Mouse (Mus musculus) olfactory bulb, adult 2 months (tissue): ENCODE data around the gene Dnajc3. TPM values are rescaled to one million over a fixed set of nuclear protein-coding genes. Genes with fewer than 3 reads are reported as not detected.
A peak's percentile ranks its signal among the peaks of the same experiment; 100 is the strongest.

Experiments used
- H3K27ac ChIP-seq: fragments of 200-500 bp; 2 replicates; pipeline ENCODE4 v1.5.1; 2012; ENCODE audit warnings: low read depth, low read length; ENCODE audit not compliant: insufficient read depth
- H3K4me1 ChIP-seq: fragments of 200-500 bp; 2 replicates; pipeline ENCODE4 v1.6.1; 2012; ENCODE audit warnings: low read length; ENCODE audit not compliant: control insufficient read depth, insufficient read depth
- H3K4me3 ChIP-seq: fragments of 200-500 bp; 2 replicates; pipeline ENCODE4 v1.5.1; 2012; ENCODE audit warnings: mild to moderate bottlenecking, low read depth, low read length, moderate library complexity; ENCODE audit not compliant: insufficient read depth
- CTCF ChIP-seq: fragments of 200-500 bp; IDR thresholded peaks from 2 replicates; pipeline ENCODE4 v1.5.1; 2012; ENCODE audit warnings: low read depth, mild to moderate bottlenecking, low read length, moderate library complexity; ENCODE audit not compliant: insufficient read depth
- POLR2A ChIP-seq: fragments of 200-500 bp; IDR thresholded peaks from 2 replicates; pipeline ENCODE4 v1.6.1; 2012; ENCODE audit warnings: mild to moderate bottlenecking, low read depth, low read length, moderate library complexity; ENCODE audit not compliant: insufficient read depth
- WGBS: fragments of 180-500 bp; shearing (Covaris S2); methylation state at CpG from one replicate; pipeline ENCODE4 v1.1.7; 2018; 5-methylcytosine and 5-hydroxymethylcytosine counted together
- polyA plus RNA-seq: library from polyadenylated mRNA; stranded (reverse); fragments of >200 nt; gene quantifications from 2 replicates; pipeline ENCODE4 v1.2.4, GENCODE M21; 2012; ENCODE audit warnings: low replicate concordance; ENCODE audit not compliant: missing spikeins, insufficient read depth, insufficient read length

Dnajc3 gene
- not detected in 2 replicates for polyA plus RNA-seq

DNA sequence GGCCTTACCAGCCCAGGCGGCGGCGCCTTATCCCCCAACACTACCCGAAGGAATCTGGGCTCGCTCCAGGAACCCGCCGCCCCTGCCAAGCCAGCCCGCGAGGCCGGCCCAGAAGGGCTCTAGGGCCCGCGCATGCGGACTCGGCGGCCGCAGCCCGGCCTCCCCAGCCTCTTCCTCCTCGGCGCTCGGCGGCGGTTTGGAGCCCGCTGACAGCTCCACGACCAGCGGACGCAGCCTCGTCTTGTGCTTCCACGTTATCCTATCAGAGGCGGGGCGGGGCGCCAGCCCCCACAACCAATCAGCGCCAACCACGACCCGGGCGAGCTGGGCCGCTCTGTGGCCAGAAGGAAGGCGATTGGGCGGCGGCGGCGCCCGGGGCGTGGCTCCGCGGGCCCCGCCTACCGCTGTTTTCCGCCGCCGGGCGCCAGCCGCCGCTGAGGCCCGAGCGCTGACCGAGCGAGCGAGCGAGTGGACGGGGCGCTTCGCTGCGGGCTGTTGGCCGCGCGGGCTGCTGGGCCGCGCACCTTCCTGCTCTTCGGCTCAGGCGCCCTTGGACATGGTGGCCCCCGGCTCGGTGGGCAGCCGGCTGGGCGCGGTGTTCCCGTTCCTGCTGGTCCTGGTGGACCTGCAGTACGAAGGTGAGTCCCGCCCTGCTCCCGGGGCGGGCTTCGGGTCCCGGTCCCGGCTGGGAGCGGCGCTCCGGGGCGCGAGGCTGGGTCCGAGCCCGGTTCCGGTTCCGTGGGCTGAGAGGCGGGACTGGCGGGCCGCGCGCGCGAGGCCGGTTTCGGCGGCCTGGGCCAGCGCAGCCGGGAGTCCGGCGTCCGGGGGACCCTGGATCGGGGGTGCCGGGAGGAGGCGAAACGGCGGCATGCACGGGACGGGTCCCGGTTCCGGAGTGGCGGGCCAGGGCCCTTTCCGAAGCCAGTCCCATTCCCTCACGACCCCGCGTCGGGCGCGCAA, at the start of gene Dnajc3:
Gene Dnajc3, plus strand, starts transcription at position 444 of the 960 bp plus-strand sequence.
- H3K4me1 ChIP-seq, result peaks cover 9% of the 10 kb centered on the region
- TF ChIP-seq CTCF (no peak), POLR2A (peak; percentile 84)
- peak within 1 kb of the TSS; percentile 77 for H3K4me3 ChIP-seq
- under 1% methylated on average over 123 of the region's 124 CpGs for WGBS
- peak within 1 kb of the TSS; percentile 49 for H3K27ac ChIP-seq

DNA sequence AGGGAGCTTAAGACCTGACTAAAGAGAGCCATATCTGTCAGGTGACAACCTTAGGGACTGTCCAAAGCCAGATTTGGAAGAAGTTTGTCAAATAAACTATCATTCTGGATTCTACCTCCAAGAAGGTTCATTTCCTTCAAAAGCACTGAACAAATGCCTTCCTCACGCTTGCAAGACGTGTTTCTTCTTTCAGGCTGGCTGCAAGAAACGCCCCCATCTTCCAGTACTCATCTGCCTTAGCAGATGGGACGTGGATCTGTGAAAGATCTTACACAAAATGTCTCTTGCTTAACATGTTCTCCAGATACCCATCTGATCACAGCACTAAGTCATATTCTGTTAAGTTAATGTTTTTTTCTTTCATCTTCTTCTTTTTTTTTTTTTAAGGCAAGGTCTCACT, 47.7 kb upstream of the Dnajc3 start:
- Histone ChIP-seq H3K4me1 (no peaks in the 10 kb centered on the region), H3K27ac (no peak overlapping the region), H3K4me3 (no peak overlapping the region)
- no peak for TF ChIP-seq CTCF
- TF ChIP-seq POLR2A, result no peak
- 84% methylated on average over 4 of the region's 4 CpGs for WGBS

DNA sequence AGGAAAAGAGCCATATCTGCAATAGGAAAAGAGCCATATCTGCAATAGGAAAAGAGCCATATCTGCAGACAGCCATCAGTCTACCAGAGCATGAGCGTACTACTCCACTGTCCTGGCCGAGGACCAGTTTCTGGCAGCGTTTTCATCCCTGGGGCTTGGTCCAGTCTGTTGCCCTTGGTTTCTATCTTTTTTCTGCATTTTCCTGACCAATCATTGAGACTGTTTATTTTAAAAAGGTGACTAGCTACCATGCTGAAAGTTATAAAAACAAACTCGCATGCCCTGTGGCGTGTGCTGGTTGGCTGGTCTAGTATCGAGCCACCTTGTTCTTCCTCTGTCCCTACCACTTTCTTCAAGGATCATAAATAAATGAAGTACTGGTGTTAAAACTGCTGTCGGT, 42.5 kb upstream of the Dnajc3 start:
- TF ChIP-seq CTCF (no peak), POLR2A (no peak)
- no peaks in the 10 kb centered on the region; the same call in 1 of the 2 replicates for H3K4me1 ChIP-seq
- 86% methylated on average over 7 of the region's 7 CpGs for WGBS
- H3K4me3 ChIP-seq, result no peak overlapping the region
- H3K27ac ChIP-seq, result no peak overlapping the region

DNA sequence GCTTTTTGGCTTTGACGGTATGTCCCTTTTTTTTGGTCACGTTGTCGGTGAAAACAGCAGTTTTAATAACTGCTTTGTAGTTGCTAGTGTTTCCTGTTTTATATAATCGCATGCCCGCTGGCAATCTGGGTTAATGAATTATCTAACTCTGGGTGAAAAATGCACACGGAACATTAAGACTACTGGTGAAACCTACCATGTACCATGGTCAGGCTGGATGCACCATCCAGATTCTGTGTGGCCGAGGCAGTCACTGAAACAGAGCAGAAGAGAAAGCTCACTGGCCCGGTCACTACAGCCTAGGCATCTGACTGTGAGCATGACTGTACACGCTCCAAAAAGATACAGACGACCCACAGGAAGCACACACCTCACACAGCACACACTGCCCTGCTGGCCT, 42.1 kb upstream of the Dnajc3 start:
- H3K4me1 ChIP-seq, result no peaks in the 10 kb centered on the region; the same call in 1 of the 2 replicates
- WGBS, result 86% methylated on average over 10 of the region's 10 CpGs
- H3K27ac ChIP-seq, result no peak overlapping the region
- H3K4me3 ChIP-seq, result no peak overlapping the region
- no peak for TF ChIP-seq CTCF
- TF ChIP-seq POLR2A, result no peak

DNA sequence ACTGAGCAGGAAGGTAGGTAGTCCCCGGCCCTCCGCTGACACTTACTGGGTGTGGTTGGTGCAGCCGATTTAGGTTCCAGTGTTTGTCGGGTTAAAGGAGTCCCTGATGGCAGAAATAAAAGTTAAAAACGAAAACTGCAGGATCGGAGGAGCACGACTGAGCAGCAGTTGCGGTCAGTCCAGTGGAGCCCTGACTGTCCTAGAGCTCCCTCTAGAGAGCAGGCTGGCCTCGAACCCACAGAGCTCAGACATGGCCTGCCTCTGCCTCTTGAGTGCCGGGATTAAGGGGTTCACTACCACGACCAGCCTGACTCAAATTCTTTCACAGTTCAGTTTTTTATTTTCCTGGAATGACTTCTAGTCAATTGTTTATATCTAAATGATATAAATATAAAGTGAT, 37.8 kb upstream of the Dnajc3 start:
- 83% methylated on average over 11 of the region's 11 CpGs for whole genome bisulfite sequencing
- H3K4me3 ChIP-seq, result no peak overlapping the region
- H3K27ac ChIP-seq, result no peak overlapping the region
- no peaks in the 10 kb centered on the region; the same call in 1 of the 2 replicates for H3K4me1 ChIP-seq
- TF ChIP-seq POLR2A (no peak), CTCF (no peak)

DNA sequence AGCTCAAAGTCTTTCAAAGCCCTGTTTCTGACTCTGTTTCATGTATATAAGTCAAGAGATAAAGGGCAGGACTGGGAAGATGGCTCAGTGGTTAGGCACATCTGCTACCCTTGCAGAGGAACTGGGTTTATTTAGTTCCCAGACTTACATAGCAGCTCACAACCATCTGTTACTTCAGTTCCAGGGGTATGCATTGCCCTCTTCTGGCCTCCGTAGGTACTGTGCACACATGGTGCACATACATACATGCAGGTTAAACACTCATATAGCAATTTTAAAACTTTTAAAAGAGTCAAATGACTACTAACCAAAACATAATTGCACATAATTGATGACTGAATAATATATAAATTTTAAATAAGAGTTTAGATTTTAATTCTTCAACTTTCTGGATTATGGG, 36.9 kb upstream of the Dnajc3 start:
- no peaks in the 10 kb centered on the region; the same call in 1 of the 2 replicates for H3K4me1 ChIP-seq
- TF ChIP-seq CTCF (no peak), POLR2A (no peak)

DNA sequence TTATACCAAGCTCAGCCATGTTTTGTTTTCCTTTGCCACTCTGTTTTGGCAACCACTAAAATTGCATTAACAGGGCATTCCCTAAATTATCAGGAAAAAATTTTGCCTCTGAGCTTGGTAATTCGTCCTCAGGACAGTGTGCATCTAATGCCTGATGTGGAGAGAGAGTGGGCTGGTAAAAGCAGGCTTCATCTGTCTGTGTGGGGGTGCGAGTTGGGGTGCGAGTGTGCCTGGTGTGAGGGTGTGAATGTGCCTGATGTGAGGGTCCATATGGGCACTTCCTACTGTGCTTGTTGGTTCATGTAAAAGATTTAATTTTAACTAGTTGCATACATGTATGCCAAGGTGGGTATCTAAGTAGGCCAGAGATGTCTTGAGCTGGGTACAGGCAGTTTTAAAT, 34.4 kb upstream of the Dnajc3 start:
- Histone ChIP-seq H3K27ac (no peak overlapping the region), H3K4me3 (no peak overlapping the region), H3K4me1 (peaks cover 3% of the 10 kb centered on the region; the same call in 1 of the 2 replicates)
- no peak for TF ChIP-seq POLR2A
- TF ChIP-seq CTCF, result no peak
- 62% methylated on average over 3 of the region's 3 CpGs for WGBS

More for the DNA sequence above, 36.9 kb upstream of the Dnajc3 start:
- Histone ChIP-seq H3K27ac (no peak overlapping the region), H3K4me3 (no peak overlapping the region)
- WGBS, result 97% methylated on average over 1 of the region's 1 CpGs

DNA sequence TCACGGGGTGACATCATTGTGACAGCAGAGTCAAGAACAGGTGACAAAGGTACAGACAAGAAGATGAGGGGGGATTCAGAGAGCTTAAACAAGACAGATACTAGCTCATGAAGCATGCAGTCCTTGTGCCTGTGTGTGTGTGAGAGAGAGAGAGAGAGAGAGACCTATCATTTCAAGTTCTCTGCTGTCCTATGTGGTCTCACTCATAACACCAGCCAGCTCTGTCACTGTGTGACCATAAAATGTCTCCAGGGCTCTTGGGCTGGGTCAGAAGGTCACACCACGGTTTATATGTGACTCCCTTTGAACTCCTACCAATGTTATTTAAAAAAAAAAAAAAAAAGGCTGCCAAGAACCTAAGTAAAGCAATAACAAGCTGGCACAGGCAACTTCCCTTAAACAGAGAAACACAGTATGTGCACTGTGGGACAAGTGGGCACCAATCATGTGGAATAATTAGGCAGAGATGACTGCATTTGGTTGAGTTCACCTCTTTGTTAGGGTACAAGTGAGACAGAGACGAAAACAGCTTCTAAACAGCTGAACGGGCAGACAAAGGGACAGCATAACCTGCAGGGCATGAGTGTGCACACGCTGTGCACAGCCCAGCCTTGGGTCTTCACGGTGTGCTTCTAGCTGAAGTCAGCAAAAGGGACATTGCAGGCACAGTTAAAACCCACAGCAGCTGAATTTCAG, 33.8 kb upstream of the Dnajc3 start:
- no peak overlapping the region for H3K4me3 ChIP-seq
- H3K27ac ChIP-seq, result no peak overlapping the region
- peaks cover 3% of the 10 kb centered on the region; the same call in 1 of the 2 replicates for H3K4me1 ChIP-seq
- no peak for TF ChIP-seq CTCF
- TF ChIP-seq POLR2A, result no peak
- WGBS, result 38% methylated on average over 6 of the region's 6 CpGs
